Mouse (Mus musculus): Measurements from ENCODE around the gene Themis2. TPM values are rescaled to one million over a fixed set of nuclear protein-coding genes. Genes with fewer than 3 reads are reported as not detected.
"Not testable (repeated sequence)": the region's sequence is repeated elsewhere in the genome, so short reads cannot be mapped to it uniquely, and the experiment has no call there.

The Themis2 gene
- polyA plus RNA-seq, 1 experiment: not detected

- peaks cover 11% of the 10 kb centered on the region for H3K27me3 ChIP-seq (ENCODE audit: control insufficient read depth, insufficient read depth, insufficient read length)
- H3K79me2 ChIP-seq (ENCODE audit: control insufficient read depth, insufficient read depth): no peaks in the 10 kb centered on the region
- H3ac ChIP-seq (ENCODE audit: control insufficient read depth, insufficient read length, low read depth): no peak overlapping the region
- no peaks in the 10 kb centered on the region for H3K79me3 ChIP-seq (ENCODE audit: low read depth)
- TF ChIP-seq CTCF (IDR thresholded peaks at IDR 0.05; ENCODE audit: control insufficient read depth, insufficient read depth, insufficient read length): no peak
- TF ChIP-seq CEBPB (IDR thresholded peaks at IDR 0.05; ENCODE audit: low read depth): no peak
- no peak for TF ChIP-seq FOSL1 (IDR thresholded peaks at IDR 0.05; ENCODE audit: insufficient read depth, low read length, poor library complexity, severe bottlenecking)
- no peak overlapping the region for H3K4me3 ChIP-seq (ENCODE audit: insufficient read depth, poor library complexity, severe bottlenecking)
- no peaks in the 10 kb centered on the region for H3K36me3 ChIP-seq (ENCODE audit: control insufficient read depth, insufficient read depth)
Observed at GRCm38 (mm10) chr4:132798028-132798427, 1.8 kb upstream of the Themis2 start.

- Histone ChIP-seq H3K27me3 (ENCODE audit: control insufficient read depth, insufficient read depth, insufficient read length) (peaks cover 11% of the 10 kb centered on the region), H3K79me3 (ENCODE audit: low read depth) (no peaks in the 10 kb centered on the region), H3K79me2 (ENCODE audit: control insufficient read depth, insufficient read depth) (no peaks in the 10 kb centered on the region), H3K36me3 (ENCODE audit: control insufficient read depth, insufficient read depth) (no peaks in the 10 kb centered on the region), H3K4me3 (ENCODE audit: insufficient read depth, poor library complexity, severe bottlenecking) (no peak overlapping the region), H3ac (ENCODE audit: control insufficient read depth, insufficient read length, low read depth) (no peak overlapping the region)
- TF ChIP-seq CEBPB (IDR thresholded peaks at IDR 0.05; ENCODE audit: low read depth) (no peak), MAX (IDR thresholded peaks at IDR 0.05) (no peak), CTCF (IDR thresholded peaks at IDR 0.05; ENCODE audit: control insufficient read depth, insufficient read depth, insufficient read length) (no peak), FOSL1 (IDR thresholded peaks at IDR 0.05; ENCODE audit: insufficient read depth, low read length, poor library complexity, severe bottlenecking) (no peak), MYOG (IDR thresholded peaks at IDR 0.05; ENCODE audit: control insufficient read depth, extremely low read depth, insufficient read length) (no peak), USF1 (IDR thresholded peaks at IDR 0.05; ENCODE audit: low read depth) (no peak), MYOD1 (IDR thresholded peaks at IDR 0.05; ENCODE audit: control insufficient read depth, insufficient read length, low read depth) (no peak)
Observed at GRCm38 (mm10) chr4:132797461-132797860, 1.3 kb upstream of the Themis2 start.

- Histone ChIP-seq H3K4me3 (ENCODE audit: insufficient read depth, poor library complexity, severe bottlenecking) (no peak overlapping the region), H3K27me3 (ENCODE audit: control insufficient read depth, insufficient read depth, insufficient read length) (peaks cover 14% of the 10 kb centered on the region), H3K79me2 (ENCODE audit: control insufficient read depth, insufficient read depth) (no peaks in the 10 kb centered on the region), H3K36me3 (ENCODE audit: control insufficient read depth, insufficient read depth) (no peaks in the 10 kb centered on the region), H3K79me3 (ENCODE audit: low read depth) (no peaks in the 10 kb centered on the region), H3ac (ENCODE audit: control insufficient read depth, insufficient read length, low read depth) (no peak overlapping the region)
- TF ChIP-seq FOSL1 (IDR thresholded peaks at IDR 0.05; ENCODE audit: insufficient read depth, low read length, poor library complexity, severe bottlenecking) (no peak), MYOD1 (IDR thresholded peaks at IDR 0.05; ENCODE audit: control insufficient read depth, insufficient read length, low read depth) (no peak), CTCF (IDR thresholded peaks at IDR 0.05; ENCODE audit: control insufficient read depth, insufficient read depth, insufficient read length) (no peak), USF1 (IDR thresholded peaks at IDR 0.05; ENCODE audit: low read depth) (no peak), MAX (IDR thresholded peaks at IDR 0.05) (no peak), MYOG (IDR thresholded peaks at IDR 0.05; ENCODE audit: control insufficient read depth, extremely low read depth, insufficient read length) (no peak), CEBPB (IDR thresholded peaks at IDR 0.05; ENCODE audit: low read depth) (no peak)
Observed at GRCm38 (mm10) chr4:132795171-132795570, 1.0 kb downstream of the Themis2 start.

GRCm38 (mm10) chr4:132794760-132795159 is 1.4 kb downstream of the Themis2 start:
- H3K36me3 ChIP-seq (ENCODE audit: control insufficient read depth, insufficient read depth): no peaks in the 10 kb centered on the region
- TF ChIP-seq MYOD1 (IDR thresholded peaks at IDR 0.05; ENCODE audit: control insufficient read depth, insufficient read length, low read depth): no peak
- no peak for TF ChIP-seq MYOG (IDR thresholded peaks at IDR 0.05; ENCODE audit: control insufficient read depth, extremely low read depth, insufficient read length)
- TF ChIP-seq FOSL1 (IDR thresholded peaks at IDR 0.05; ENCODE audit: insufficient read depth, low read length, poor library complexity, severe bottlenecking): no peak
- TF ChIP-seq CTCF (IDR thresholded peaks at IDR 0.05; ENCODE audit: control insufficient read depth, insufficient read depth, insufficient read length): no peak
- TF ChIP-seq CEBPB (IDR thresholded peaks at IDR 0.05; ENCODE audit: low read depth): no peak
- TF ChIP-seq MAX (IDR thresholded peaks at IDR 0.05): no peak
- no peak for TF ChIP-seq USF1 (IDR thresholded peaks at IDR 0.05; ENCODE audit: low read depth)
- H3K79me2 ChIP-seq (ENCODE audit: control insufficient read depth, insufficient read depth): no peaks in the 10 kb centered on the region
- H3K79me3 ChIP-seq (ENCODE audit: low read depth): no peaks in the 10 kb centered on the region
- no peak overlapping the region for H3ac ChIP-seq (ENCODE audit: control insufficient read depth, insufficient read length, low read depth)
- H3K4me3 ChIP-seq (ENCODE audit: insufficient read depth, poor library complexity, severe bottlenecking): no peak overlapping the region
- H3K27me3 ChIP-seq (ENCODE audit: control insufficient read depth, insufficient read depth, insufficient read length): peaks cover 14% of the 10 kb centered on the region

- H3K79me3 ChIP-seq (ENCODE audit: low read depth): no peaks in the 10 kb centered on the region
Observed at GRCm38 (mm10) chr4:132794028-132794427, 2.2 kb downstream of the Themis2 start.

GRCm38 (mm10) chr4:132793322-132794004 is 2.7 kb downstream of the Themis2 start:
- H3K79me3 ChIP-seq (ENCODE audit: low read depth); H3K36me3 ChIP-seq (ENCODE audit: control insufficient read depth, insufficient read depth); H3K79me2 ChIP-seq (ENCODE audit: control insufficient read depth, insufficient read depth); H3ac ChIP-seq (ENCODE audit: control insufficient read depth, insufficient read length, low read depth); H3K4me3 ChIP-seq (ENCODE audit: insufficient read depth, poor library complexity, severe bottlenecking): not testable (repeated sequence)
- peaks cover 14% of the 10 kb centered on the region for H3K27me3 ChIP-seq (ENCODE audit: control insufficient read depth, insufficient read depth, insufficient read length)

More at GRCm38 (mm10) chr4:132794028-132794427, 2.2 kb downstream of the Themis2 start:
- Histone ChIP-seq H3K79me2 (ENCODE audit: control insufficient read depth, insufficient read depth) (no peaks in the 10 kb centered on the region), H3ac (ENCODE audit: control insufficient read depth, insufficient read length, low read depth) (no peak overlapping the region), H3K36me3 (ENCODE audit: control insufficient read depth, insufficient read depth) (no peaks in the 10 kb centered on the region), H3K4me3 (ENCODE audit: insufficient read depth, poor library complexity, severe bottlenecking) (no peak overlapping the region), H3K27me3 (ENCODE audit: control insufficient read depth, insufficient read depth, insufficient read length) (peaks cover 14% of the 10 kb centered on the region)
- TF ChIP-seq MYOG (IDR thresholded peaks at IDR 0.05; ENCODE audit: control insufficient read depth, extremely low read depth, insufficient read length) (no peak), CTCF (IDR thresholded peaks at IDR 0.05; ENCODE audit: control insufficient read depth, insufficient read depth, insufficient read length) (no peak), USF1 (IDR thresholded peaks at IDR 0.05; ENCODE audit: low read depth) (no peak), MYOD1 (IDR thresholded peaks at IDR 0.05; ENCODE audit: control insufficient read depth, insufficient read length, low read depth) (no peak), FOSL1 (IDR thresholded peaks at IDR 0.05; ENCODE audit: insufficient read depth, low read length, poor library complexity, severe bottlenecking) (no peak), CEBPB (IDR thresholded peaks at IDR 0.05; ENCODE audit: low read depth) (no peak), MAX (IDR thresholded peaks at IDR 0.05) (no peak)

Data from C2C12 (cell line).